Mouse (Mus musculus) frontal cortex, postnatal 10 days (tissue): ENCODE measurements around the gene Lrfn4.

Experiments
- DNase-seq, 2 experiments: peaks; one replicate each; pipeline ENCODE4 v3.0.0; 2022; ENCODE audit warnings: low spot score in 2 of 2, mixed read lengths in 1 of 2

The Lrfn4 gene

DNA sequence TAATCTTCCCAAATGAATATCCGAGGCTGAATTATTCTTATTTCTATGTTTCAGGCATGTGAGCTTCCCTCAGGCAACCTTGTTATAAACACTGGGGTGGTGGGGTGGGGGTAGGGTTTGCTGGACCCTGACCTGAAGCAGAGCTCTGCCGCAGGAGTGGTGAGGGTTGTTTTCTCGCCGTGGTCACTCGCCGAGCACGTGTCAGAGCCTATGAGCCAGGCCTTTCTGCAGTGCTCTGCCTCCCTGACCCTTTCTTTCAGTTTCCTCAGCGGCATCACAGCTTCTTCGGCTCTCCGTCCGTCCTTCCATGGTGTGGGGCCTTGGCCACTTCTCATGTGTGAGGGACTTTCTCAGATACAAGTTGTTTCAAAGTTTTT, 45.2 kb downstream of the Lrfn4 start:
- no peak for DNase-seq

DNA sequence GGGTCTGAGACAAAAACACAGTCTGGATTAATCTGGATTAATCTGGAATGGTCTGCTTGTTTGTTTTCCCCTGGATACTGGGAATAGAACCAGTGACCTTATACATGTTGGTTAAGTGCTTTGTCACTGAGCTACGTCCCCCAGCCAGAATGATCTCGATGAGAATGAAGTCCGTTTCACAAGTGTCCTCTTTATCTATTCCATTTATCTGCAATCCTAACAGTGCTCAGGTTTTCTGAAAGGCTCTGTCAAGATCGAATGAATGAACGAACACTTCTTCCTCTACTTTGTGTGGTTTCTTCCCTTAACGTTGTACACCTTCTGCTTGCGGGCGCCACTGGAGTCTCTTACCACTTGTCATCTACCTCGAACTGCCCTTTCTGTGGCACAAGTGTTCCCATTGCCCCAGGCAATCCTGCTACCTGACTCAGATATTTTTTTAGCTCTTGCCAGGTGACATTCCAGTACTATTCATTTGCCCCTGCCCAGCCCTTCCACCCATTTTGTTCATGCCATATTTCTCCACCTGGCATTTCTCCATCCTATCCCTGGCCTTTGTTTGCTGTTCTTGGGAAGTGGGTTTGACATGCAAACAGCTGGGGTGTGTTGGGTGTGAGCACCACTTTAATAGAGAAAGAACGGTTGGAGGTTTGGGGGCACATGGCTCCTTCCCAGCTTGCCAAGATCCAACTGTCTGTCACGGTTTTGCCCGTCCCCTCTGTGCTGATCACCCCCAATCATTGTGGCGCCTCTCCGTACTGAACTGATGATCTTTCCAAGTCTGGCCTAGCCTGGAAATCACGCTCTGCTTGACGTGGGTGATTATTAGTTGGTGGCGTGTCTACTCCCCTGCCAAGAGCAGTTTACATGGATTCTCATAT, 45.9 kb downstream of the Lrfn4 start:
- DNase-seq: no peak

GRCm38 (mm10) chr19:4568832-4569231, 46.6 kb downstream of the Lrfn4 start:
- DNase-seq: no peak

- no peak for DNase-seq
Measured at GRCm38 (mm10) chr19:4567665-4568064, 47.8 kb downstream of the Lrfn4 start.

DNA sequence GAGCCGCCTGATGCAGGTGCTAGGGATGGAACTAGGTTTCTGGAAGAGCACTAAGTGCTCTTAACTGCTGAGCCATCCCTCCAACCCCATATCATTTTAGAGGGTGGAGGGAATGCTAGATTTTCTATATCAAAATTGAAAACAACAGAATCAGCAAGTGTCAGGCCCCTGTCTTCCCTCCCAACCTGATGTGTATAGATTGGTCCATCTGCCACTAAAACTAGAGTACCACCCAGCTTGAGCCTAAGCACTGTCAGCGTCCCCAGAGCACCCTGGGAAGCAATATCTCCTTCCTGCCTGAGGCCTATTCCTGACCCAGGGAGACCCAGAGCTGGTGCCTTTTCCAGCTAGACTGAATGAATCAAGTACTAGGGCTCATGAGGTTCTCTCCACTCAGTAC, 48.6 kb downstream of the Lrfn4 start:
- DNase-seq: no peak

DNA sequence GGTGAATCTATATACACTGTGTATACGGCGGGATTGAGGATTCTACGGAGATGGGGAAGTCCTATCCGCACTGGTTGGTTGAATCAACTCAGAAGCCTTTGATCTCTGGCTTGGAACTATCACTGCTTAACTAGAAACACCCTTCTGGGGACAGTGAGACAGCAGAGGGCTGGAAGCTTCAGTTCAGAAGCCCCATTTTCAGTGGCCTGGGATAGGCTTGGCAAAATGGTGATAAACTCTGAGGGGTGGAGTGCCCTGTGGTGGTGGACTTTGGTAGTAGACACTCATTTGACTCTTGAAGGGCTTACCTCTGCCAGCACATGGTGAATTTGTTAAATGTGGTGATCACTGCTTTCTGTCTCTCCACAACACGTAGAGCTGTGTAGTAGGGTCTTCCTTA, 49.8 kb downstream of the Lrfn4 start:
- DNase-seq: no peak
